Comparison of ENCODE assay signal across 9 mouse cellular contexts in the genomic region with DNA sequence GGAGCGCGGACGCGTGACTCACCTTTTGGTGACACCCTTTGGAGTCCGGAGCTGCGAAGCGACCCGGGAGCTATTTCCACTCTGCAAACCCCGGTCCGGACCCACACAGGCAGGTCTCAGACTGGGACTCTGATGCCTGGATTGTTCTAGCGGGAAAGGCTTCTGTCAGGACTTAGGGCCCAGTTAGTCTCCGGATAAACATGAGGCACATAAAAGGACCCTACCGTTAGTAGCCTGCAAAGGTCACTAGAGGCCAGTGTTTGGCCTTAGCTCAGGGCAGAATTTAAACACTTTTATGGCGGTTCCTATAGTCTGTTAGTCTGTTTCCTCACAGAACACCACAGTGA. TPM values are rescaled to one million over a fixed set of nuclear protein-coding genes. Genes with fewer than 3 reads are reported as not detected.
DNase-seq lines count a peak whose midpoint lies in the region; ATAC-seq and TF ChIP-seq lines count a peak whose summit lies in the region.
"Had no signal": no experiment of that assay in that cellular context is flagged by ENCODE, and none has a peak within 500 bp of the region (broad histone marks: within the 10 kb centered on the region; RNA-seq: fewer than 3 reads in every experiment).

No protein-coding gene starts in this region.

- TF ChIP-seq POLR2A in heart, adult 2 months (IDR thresholded peaks at IDR 0.05; ENCODE audit: insufficient read depth, low read depth, low read length) = no peak
- TF ChIP-seq POLR2A in embryonic fibroblast, embryonic 13.5 days (IDR thresholded peaks at IDR 0.05; ENCODE audit: low read depth, low read length) = no peak

- 6% methylated on average over 14 of the region's 14 CpGs for WGBS in heart, adult 2 months
- WGBS in intestine, postnatal 0 days = 1% methylated on average over 14 of the region's 14 CpGs
- WGBS in neural tube, embryonic 11.5 days = under 1% methylated on average over 14 of the region's 14 CpGs

- H3K36me3 ChIP-seq in heart, adult 2 months (ENCODE audit: control insufficient read depth, insufficient read depth, low read length) = no peaks in the 10 kb centered on the region
- H3K36me3 ChIP-seq in E14TG2a.4 (ENCODE audit: insufficient read depth, low read length) = no peaks in the 10 kb centered on the region
- no peaks in the 10 kb centered on the region for H3K36me3 ChIP-seq in intestine, postnatal 0 days (ENCODE audit: control insufficient read depth, insufficient read depth)
- no peaks in the 10 kb centered on the region for H3K36me3 ChIP-seq in neural tube, embryonic 11.5 days (ENCODE audit: control insufficient read depth, insufficient read depth, low read length)
- H3K36me3 ChIP-seq: G1E had no signal

- H3K27me3 ChIP-seq in heart, adult 2 months (ENCODE audit: control insufficient read depth, insufficient read depth, low read length) = no peaks in the 10 kb centered on the region
- H3K27me3 ChIP-seq in E14TG2a.4 (ENCODE audit: insufficient read depth, low read length) = peaks cover 79% of the 10 kb centered on the region
- H3K27me3 ChIP-seq in intestine, postnatal 0 days (replicated peaks; ENCODE audit: control insufficient read depth, insufficient read depth, low read length) = peaks cover 35% of the 10 kb centered on the region
- peaks cover 7% of the 10 kb centered on the region; the same call in 1 of the 2 replicates for H3K27me3 ChIP-seq in neural tube, embryonic 11.5 days (ENCODE audit: control insufficient read depth, insufficient read depth, low read length)

- peak; percentile 34; the same call in 1 of the 2 replicates for ATAC-seq in intestine, postnatal 0 days
- ATAC-seq in neural tube, embryonic 11.5 days (ENCODE audit: insufficient read depth, low FRiP score, low TSS enrichment) = peak; percentile 45; the same call in 1 of the 2 replicates
- ATAC-seq in monocyte, adult 5-6 weeks (replicated peaks; ENCODE audit: insufficient number of reproducible peaks, low FRiP score, low TSS enrichment, poor library complexity, severe bottlenecking) = no peak

- H3K9ac ChIP-seq in heart, adult 2 months (ENCODE audit: low read depth, low read length) = peak overlapping the region; percentile 63
- peak overlapping the region; percentile 38; the same call in 1 of the 2 replicates for H3K9ac ChIP-seq in intestine, postnatal 0 days (ENCODE audit: low read depth, low read length)
- H3K9ac ChIP-seq in neural tube, embryonic 11.5 days (ENCODE audit: low read length) = peak overlapping the region; percentile 76

- H3K4me3 ChIP-seq in heart, adult 2 months = peak overlapping the region; percentile 60
- peak overlapping the region; percentile 80 for H3K4me3 ChIP-seq in E14TG2a.4 (replicated peaks; ENCODE audit: low read length)
- peak overlapping the region; percentile 31 for H3K4me3 ChIP-seq in embryonic fibroblast, embryonic 13.5 days (ENCODE audit: insufficient read depth, low read length)
- peak overlapping the region; percentile 71 for H3K4me3 ChIP-seq in intestine, postnatal 0 days (ENCODE audit: low read depth, low read length)
- peak overlapping the region; percentile 76 for H3K4me3 ChIP-seq in neural tube, embryonic 11.5 days (ENCODE audit: low read depth, low read length)

- no peak overlapping the region for H3K27ac ChIP-seq in heart, adult 2 months
- no peak overlapping the region for H3K27ac ChIP-seq in embryonic fibroblast, embryonic 13.5 days (ENCODE audit: insufficient read depth, low read length)
- no peak overlapping the region for H3K27ac ChIP-seq in intestine, postnatal 0 days (ENCODE audit: low read depth, low read length)
- no peak overlapping the region for H3K27ac ChIP-seq in neural tube, embryonic 11.5 days (ENCODE audit: low read depth, low read length)

- peaks cover 1% of the 10 kb centered on the region; the same call in 1 of the 2 replicates for H3K4me1 ChIP-seq in heart, adult 2 months (ENCODE audit: control insufficient read depth, insufficient read depth, low read length)
- peaks cover 13% of the 10 kb centered on the region for H3K4me1 ChIP-seq in E14TG2a.4 (replicated peaks; ENCODE audit: low read depth, low read length)
- H3K4me1 ChIP-seq in embryonic fibroblast, embryonic 13.5 days (ENCODE audit: control insufficient read depth, insufficient read depth, low read length) = no peaks in the 10 kb centered on the region
- H3K4me1 ChIP-seq in intestine, postnatal 0 days (replicated peaks; ENCODE audit: control insufficient read depth, insufficient read depth, low read length) = no peaks in the 10 kb centered on the region
- no peaks in the 10 kb centered on the region for H3K4me1 ChIP-seq in neural tube, embryonic 11.5 days (ENCODE audit: control insufficient read depth, insufficient read depth, low read length)

- no peak for DNase-seq in heart, adult 2 months
- DNase-seq in heart, postnatal 4 days = no peak
- peak; percentile 48 for DNase-seq in neural tube, embryonic 11.5 days (ENCODE audit: low spot score)
- DNase-seq in adrenal gland, postnatal 25 days = no peak

- no peaks in the 10 kb centered on the region for H3K79me2 ChIP-seq in heart, adult 2 months (replicated peaks; ENCODE audit: control insufficient read depth, insufficient read depth, low read length)

- peak; percentile 20 for TF ChIP-seq CTCF in heart, adult 2 months (IDR thresholded peaks at IDR 0.05)
- TF ChIP-seq CTCF in E14TG2a.4 (conservative IDR thresholded peaks at IDR 0.05; ENCODE audit: low read length) = no peak
- no peak for TF ChIP-seq CTCF in embryonic fibroblast, embryonic 13.5 days (IDR thresholded peaks at IDR 0.05; ENCODE audit: borderline replicate concordance, insufficient read depth, low read length)
- TF ChIP-seq CTCF in intestine, postnatal 0 days (IDR thresholded peaks at IDR 0.05; ENCODE audit: low read depth) = peak; percentile 46

- H3K4me2 ChIP-seq in intestine, postnatal 0 days (replicated peaks; ENCODE audit: low read depth) = peak overlapping the region; percentile 95
- H3K4me2 ChIP-seq in neural tube, embryonic 11.5 days (ENCODE audit: low read depth) = peak overlapping the region; percentile 69

- no peak for TF ChIP-seq EP300 in heart, adult 2 months (IDR thresholded peaks at IDR 0.05; ENCODE audit: insufficient read depth, low read depth, low read length)

- intact Hi-C loops in heart, adult 2 months (cut with DNase I) = no loop called here

- no peaks in the 10 kb centered on the region for H3K9me3 ChIP-seq in E14TG2a.4 (ENCODE audit: low read length)
- H3K9me3 ChIP-seq in intestine, postnatal 0 days (ENCODE audit: control insufficient read depth) = no peaks in the 10 kb centered on the region
- H3K9me3 ChIP-seq in neural tube, embryonic 11.5 days (ENCODE audit: control insufficient read depth, low read length) = no peaks in the 10 kb centered on the region

RNA-seq across cellular contexts. Expression of a gene that starts 0.3 kb away (rescaled TPM):
- total RNA-seq in heart, adult 2 months (2021) = 1 to 10 TPM; 2.4 to 3.0 TPM
- 2.5 and 2.9 TPM in 2 replicates for polyA plus RNA-seq in heart, adult 2 months (2012; rRNA removed)
- total RNA-seq in heart, postnatal 4 days (2021) = 1 to 10 TPM; 6.3 to 6.8 TPM
- polyA plus RNA-seq in embryonic fibroblast, embryonic 13.5 days (2011; ENCODE audit: insufficient read length, low read depth, missing spikeins) = 3.9 and 4.0 TPM in 2 replicates
- 1.5 and 1.8 TPM in 2 replicates for polyA plus RNA-seq in intestine, postnatal 0 days (2015; fragmentation: Nextera tagmentation; extraction: Ambion mirVana)
- 7.3 TPM in 2 replicates for polyA plus RNA-seq in neural tube, embryonic 11.5 days (2014; fragmentation: Nextera tagmentation; extraction: Ambion mirVana)
- 1.7 and 2.7 TPM in 2 replicates for total RNA-seq in adrenal gland, postnatal 25 days (2021)
- 0.48 TPM in 1 of 3 replicates, not detected in the others for total RNA-seq in monocyte, adult 5-6 weeks (2017)
- total RNA-seq: G1E had no signal

Comparison
In these comparisons a context has a peak if more than half of its experiments do, and no peak if none do; other contexts are left out.
1. CTCF ChIP-seq: peak in heart, adult 2 months (single experiment) and intestine, postnatal 0 days (single experiment); none in E14TG2a.4 (single experiment) and embryonic fibroblast, embryonic 13.5 days (single experiment).
2. Peak in every context shown above with its lines, with median percentiles within 50 percentile points of each other: H3K4me3 ChIP-seq and H3K9ac ChIP-seq.